Mouse (Mus musculus): Measurements from ENCODE around the gene Lrrc7. TPM values are rescaled to one million over a fixed set of nuclear protein-coding genes. Genes with fewer than 3 reads are reported as not detected.
A peak's percentile ranks its signal among the peaks of the same experiment; 100 is the strongest.

The Lrrc7 gene
- polyA plus RNA-seq, 1 experiment from 2014 or later, result 9.9 TPM

DNA sequence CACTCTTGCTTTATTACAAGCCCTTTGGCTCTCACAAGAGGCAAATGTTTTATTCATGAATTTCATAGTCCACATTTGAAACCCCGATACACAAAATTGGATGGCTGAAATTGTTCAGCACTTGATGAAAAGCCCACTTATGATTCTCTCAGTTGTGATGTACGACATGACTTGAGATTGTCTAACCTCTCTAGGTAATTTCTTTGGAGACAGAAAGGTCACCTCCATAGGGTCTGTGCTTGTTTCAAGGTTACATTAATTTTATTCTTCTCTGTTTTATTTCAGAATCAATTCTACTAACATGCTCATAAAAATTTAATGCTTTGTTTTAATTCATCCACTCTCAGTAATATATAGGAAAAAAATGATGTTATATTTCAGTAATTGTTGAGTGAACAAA lies 351.4 kb downstream of the Lrrc7 start:
- WGBS, result 54% methylated on average over 2 of the region's 2 CpGs

DNA sequence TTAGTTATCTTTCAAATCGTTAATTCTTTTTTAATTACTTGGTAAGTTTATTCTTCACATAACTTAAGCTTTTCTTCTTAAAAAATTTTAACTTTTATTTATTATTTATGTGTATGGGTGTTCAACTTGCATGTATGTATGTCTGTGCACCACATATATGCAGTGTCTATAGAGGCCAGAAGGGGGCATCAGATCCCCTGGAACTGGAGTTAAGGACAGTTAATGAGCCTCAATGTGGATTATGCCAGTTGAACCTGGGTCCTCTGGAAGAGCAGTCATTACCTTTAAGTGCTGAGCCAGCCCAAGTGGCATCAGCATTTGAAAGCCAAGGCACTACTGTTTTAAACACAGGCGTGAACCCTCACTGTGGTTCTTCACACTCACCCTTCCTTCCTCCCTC lies 352.0 kb downstream of the Lrrc7 start:
- peak; percentile 32; the same call in 1 of the 2 replicates for ATAC-seq (ENCODE audit: low read depth)
- no peak overlapping the region for H3K4me3 ChIP-seq
- H3K36me3 ChIP-seq, result no peaks in the 10 kb centered on the region
- H3K4me1 ChIP-seq (replicated peaks), result no peaks in the 10 kb centered on the region
- no peaks in the 10 kb centered on the region for H3K9me3 ChIP-seq
- H3K27ac ChIP-seq (replicated peaks), result no peak overlapping the region
- H3K4me2 ChIP-seq, result no peak overlapping the region
- H3K9ac ChIP-seq, result no peak overlapping the region
- no peaks in the 10 kb centered on the region for H3K27me3 ChIP-seq
- 4% methylated on average over 2 of the region's 2 CpGs for WGBS

More for the DNA sequence above, 351.4 kb downstream of the Lrrc7 start:
- Histone ChIP-seq H3K27ac (replicated peaks) (no peak overlapping the region), H3K9me3 (no peaks in the 10 kb centered on the region), H3K4me1 (replicated peaks) (no peaks in the 10 kb centered on the region), H3K27me3 (no peaks in the 10 kb centered on the region), H3K9ac (no peak overlapping the region), H3K36me3 (no peaks in the 10 kb centered on the region), H3K4me3 (no peak overlapping the region), H3K4me2 (no peak overlapping the region)
- no peak for ATAC-seq (ENCODE audit: low read depth)

DNA sequence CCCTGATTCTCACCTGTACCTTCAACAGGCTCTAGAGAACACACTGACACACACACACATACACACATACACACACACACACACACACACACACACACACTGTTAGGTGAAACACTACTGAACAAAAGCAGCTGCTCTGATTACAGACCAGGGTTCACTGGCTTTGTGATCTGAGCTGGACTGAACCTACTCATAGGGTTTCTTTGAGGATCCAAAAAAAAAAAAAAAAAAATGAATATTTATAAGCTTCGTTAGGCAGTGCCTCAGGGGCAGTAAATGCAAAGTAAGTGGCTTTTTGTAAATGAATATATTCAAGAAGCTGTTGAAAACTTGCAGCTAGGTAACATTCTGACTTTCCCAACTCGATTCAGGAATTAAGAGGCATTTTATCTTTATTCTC lies 354.2 kb downstream of the Lrrc7 start:
- Histone ChIP-seq H3K4me3 (no peak overlapping the region), H3K27ac (replicated peaks) (no peak overlapping the region), H3K4me1 (replicated peaks) (no peaks in the 10 kb centered on the region), H3K9me3 (no peaks in the 10 kb centered on the region), H3K27me3 (no peaks in the 10 kb centered on the region), H3K9ac (no peak overlapping the region), H3K4me2 (no peak overlapping the region), H3K36me3 (no peaks in the 10 kb centered on the region)
- 54% methylated on average over 2 of the region's 2 CpGs for WGBS
- ATAC-seq (ENCODE audit: low read depth), result no peak

DNA sequence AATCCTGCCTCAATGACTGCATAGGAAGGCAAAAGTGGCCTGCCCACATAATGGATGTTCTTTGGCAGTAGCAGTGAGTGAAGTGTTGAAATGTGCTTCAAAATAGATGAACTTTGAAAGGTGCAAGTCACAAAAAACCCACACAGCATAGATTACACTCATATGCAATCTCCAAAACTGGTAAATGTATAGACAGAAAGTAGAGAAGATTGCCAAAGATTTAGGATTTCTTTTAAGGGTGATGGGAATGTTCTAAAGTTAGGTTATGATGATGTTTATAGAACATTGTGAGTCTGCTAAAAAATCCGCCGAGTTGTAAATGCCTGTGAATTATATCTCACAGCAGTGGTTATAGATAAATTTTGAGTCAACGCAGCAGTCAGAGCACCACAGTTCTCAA lies 359.2 kb downstream of the Lrrc7 start:
- no peak for ATAC-seq (ENCODE audit: low read depth)
- H3K9ac ChIP-seq, result no peak overlapping the region
- no peaks in the 10 kb centered on the region for H3K27me3 ChIP-seq
- H3K9me3 ChIP-seq, result no peaks in the 10 kb centered on the region
- 94% methylated on average over 3 of the region's 3 CpGs for WGBS
- H3K4me2 ChIP-seq, result no peak overlapping the region
- H3K4me3 ChIP-seq, result no peak overlapping the region
- no peaks in the 10 kb centered on the region for H3K4me1 ChIP-seq (replicated peaks)
- no peak overlapping the region for H3K27ac ChIP-seq (replicated peaks)
- H3K36me3 ChIP-seq, result no peaks in the 10 kb centered on the region

DNA sequence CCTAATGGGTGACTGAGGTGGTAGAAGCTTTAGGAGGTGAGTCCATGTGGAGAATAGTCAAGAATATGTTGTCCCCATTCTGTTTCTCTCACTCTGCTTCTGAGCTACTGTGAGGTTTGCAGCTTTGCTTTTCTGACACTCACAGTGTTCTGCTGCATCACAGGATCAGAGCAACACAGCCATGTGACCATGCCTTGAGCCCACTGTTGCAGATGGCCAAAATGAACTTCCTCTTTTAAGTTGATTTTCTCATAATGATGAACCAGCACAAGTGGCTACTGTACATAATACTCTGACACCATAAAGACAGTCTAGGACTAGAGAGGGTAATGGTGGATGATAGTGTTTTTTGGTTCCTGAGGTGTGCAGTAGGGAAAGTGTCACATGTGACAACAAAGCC lies 366.6 kb downstream of the Lrrc7 start:
- Histone ChIP-seq H3K36me3 (no peaks in the 10 kb centered on the region), H3K27me3 (no peaks in the 10 kb centered on the region), H3K4me3 (no peak overlapping the region), H3K27ac (replicated peaks) (no peak overlapping the region), H3K4me1 (replicated peaks) (no peaks in the 10 kb centered on the region), H3K9me3 (no peaks in the 10 kb centered on the region), H3K4me2 (no peak overlapping the region), H3K9ac (no peak overlapping the region)
- ATAC-seq (ENCODE audit: low read depth), result no peak

DNA sequence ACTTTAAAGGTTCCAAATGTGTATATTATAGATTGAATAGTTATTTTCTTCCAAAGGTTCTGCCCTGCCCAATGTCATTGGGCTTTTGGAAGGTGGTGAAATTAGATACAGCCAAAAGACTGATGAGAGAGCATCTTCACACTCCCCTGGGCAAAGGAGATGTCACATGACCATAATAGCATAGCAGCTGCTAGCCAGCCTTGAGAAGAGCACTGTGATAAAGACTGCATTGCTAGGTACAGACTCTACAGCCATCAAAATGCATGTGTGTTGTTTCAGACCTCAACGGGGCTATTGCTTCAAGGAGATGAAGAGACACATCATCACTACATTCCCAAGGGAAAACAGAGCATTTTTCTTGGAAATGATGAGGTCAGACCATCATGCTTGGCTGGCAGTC lies 368.8 kb downstream of the Lrrc7 start:
- WGBS, result 76% methylated on average over 1 of the region's 1 CpGs
- ATAC-seq (ENCODE audit: low read depth), result no peak

DNA sequence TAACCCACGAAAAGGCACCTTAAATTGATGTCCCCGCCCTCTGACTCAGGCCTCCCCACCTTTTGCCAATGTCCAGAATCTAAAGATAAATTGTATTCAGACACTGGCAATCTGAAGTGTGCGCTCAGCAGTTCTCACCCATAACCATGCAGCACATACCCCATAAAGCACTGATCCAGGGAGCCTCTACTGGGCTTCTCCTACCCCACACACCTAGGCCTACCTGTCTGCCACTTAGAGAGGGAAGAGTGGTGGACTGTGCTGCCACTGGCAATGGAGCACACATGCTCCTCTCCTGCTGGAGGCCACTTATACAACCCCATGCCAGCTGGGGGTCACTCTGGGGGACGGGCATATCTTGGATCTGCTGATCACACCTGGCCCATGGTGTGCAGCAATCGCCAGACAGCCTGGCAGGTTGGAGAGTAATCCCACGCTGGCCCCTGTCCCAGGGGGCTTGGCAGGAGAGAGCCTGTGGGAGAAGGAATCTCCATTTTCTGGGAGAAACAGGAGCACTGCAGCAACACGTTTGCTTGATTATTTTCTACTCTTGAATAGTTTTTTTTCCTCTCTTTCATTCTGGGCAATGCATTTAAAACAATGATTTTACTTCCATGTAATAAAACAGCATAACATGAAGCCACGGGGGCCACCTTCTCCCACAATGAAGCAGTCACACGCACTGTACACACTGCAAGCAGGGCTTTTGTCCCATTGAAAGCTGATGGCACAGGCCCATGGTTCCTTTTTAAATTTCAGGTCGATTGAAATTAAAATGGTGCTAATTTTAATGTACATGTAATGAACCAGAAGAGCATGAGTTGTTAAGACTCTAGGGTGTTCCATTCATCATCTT lies 386.9 kb downstream of the Lrrc7 start:
- H3K9ac ChIP-seq, result no peak overlapping the region
- no peak overlapping the region for H3K4me3 ChIP-seq
- H3K36me3 ChIP-seq, result 0 out of 2 replicates have a peak, but pooled peaks cover 4% of the 10 kb centered on the region
- H3K27ac ChIP-seq (replicated peaks), result no peak overlapping the region
- no peak overlapping the region for H3K4me2 ChIP-seq
- H3K27me3 ChIP-seq, result no peaks in the 10 kb centered on the region
- no peaks in the 10 kb centered on the region for H3K4me1 ChIP-seq (replicated peaks)
- no peak; the same call in 1 of the 2 replicates for ATAC-seq (ENCODE audit: low read depth)
- WGBS, result 66% methylated on average over 10 of the region's 10 CpGs
- no peaks in the 10 kb centered on the region for H3K9me3 ChIP-seq

More for the DNA sequence above, 368.8 kb downstream of the Lrrc7 start:
- H3K27me3 ChIP-seq, result no peaks in the 10 kb centered on the region
- no peaks in the 10 kb centered on the region for H3K4me1 ChIP-seq (replicated peaks)
- no peak overlapping the region for H3K4me3 ChIP-seq
- no peak overlapping the region for H3K4me2 ChIP-seq
- no peak overlapping the region for H3K9ac ChIP-seq
- H3K27ac ChIP-seq (replicated peaks), result no peak overlapping the region
- H3K36me3 ChIP-seq, result no peaks in the 10 kb centered on the region
- no peaks in the 10 kb centered on the region for H3K9me3 ChIP-seq

DNA sequence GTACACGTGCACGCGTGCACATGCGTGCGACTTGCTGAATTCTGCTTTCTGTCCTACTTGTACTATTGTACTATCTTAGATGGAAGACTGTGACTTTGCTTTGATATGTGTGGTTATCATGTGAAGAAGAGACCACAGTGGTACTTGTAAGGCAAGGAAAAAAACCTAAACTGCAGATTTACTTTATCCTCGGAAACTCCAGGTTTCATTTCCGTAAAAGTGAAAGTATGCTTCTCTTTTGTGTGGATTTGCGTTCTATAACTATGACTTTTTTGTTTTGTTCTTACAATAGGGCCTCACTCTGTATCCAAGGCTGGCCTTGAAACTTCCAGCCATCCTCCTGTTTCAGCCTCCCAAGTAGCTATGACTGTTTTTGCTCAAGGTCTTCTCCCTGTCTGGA lies 392.8 kb downstream of the Lrrc7 start:
- Histone ChIP-seq H3K9me3 (no peaks in the 10 kb centered on the region), H3K27me3 (no peaks in the 10 kb centered on the region), H3K4me2 (no peak overlapping the region), H3K4me1 (replicated peaks) (0 out of 2 replicates have a peak, but pooled peaks cover 5% of the 10 kb centered on the region), H3K9ac (no peak overlapping the region), H3K36me3 (no peaks in the 10 kb centered on the region), H3K4me3 (no peak overlapping the region), H3K27ac (replicated peaks) (no peak overlapping the region)
- 93% methylated on average over 8 of the region's 8 CpGs for WGBS
- no peak for ATAC-seq (ENCODE audit: low read depth)

DNA sequence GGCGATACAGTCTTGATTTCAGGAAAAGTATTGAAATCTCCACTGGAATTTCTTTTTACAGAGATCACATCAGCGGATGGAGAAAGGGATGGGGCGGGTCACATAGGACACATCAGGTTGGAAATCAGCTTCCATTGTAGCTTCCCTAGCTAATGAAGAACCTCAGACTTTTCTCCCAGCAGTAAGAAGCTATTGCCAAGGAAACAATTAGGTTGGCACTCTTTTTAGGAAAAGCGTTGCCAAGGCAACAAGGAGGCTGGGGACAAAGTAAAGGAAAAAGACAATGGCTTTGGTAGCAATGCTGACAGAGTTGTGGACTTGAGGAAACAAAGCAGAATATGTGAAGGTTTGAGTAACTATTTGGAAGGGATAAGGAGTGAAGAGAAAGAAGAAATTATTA lies 393.6 kb downstream of the Lrrc7 start:
- Histone ChIP-seq H3K9ac (no peak overlapping the region), H3K27ac (replicated peaks) (no peak overlapping the region), H3K36me3 (no peaks in the 10 kb centered on the region), H3K4me2 (no peak overlapping the region), H3K4me3 (no peak overlapping the region), H3K4me1 (replicated peaks) (0 out of 2 replicates have a peak, but pooled peaks cover 5% of the 10 kb centered on the region), H3K9me3 (no peaks in the 10 kb centered on the region), H3K27me3 (no peaks in the 10 kb centered on the region)
- 60% methylated on average over 4 of the region's 4 CpGs for WGBS
- no peak for ATAC-seq (ENCODE audit: low read depth)

DNA sequence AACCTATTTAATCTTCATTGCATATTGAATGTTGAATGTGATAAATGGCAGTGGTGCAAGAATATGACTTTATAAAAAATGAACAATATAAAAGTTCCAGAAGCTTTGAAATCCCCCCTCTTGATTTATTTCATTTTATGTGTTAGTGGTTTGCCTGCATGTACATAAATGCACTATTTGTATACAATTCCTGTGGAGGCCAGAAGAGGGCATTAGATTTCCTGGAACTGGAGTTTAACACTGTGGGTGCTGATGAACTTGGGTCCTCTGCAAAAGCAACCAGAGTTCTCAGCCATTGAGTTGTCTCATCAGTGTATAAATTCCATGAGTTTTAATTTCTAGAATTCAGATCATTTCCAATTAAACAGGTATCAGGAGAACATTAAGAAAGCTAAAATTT lies 397.0 kb downstream of the Lrrc7 start:
- no peaks in the 10 kb centered on the region for H3K9me3 ChIP-seq
- H3K27me3 ChIP-seq, result no peaks in the 10 kb centered on the region
- no peak for ATAC-seq (ENCODE audit: low read depth)
- H3K4me1 ChIP-seq (replicated peaks), result peaks cover 11% of the 10 kb centered on the region; the same call in 1 of the 2 replicates
- peak overlapping the region; percentile 56 for H3K27ac ChIP-seq (replicated peaks)
- peaks cover 17% of the 10 kb centered on the region for H3K36me3 ChIP-seq
- no peak overlapping the region for H3K4me2 ChIP-seq
- no peak overlapping the region for H3K9ac ChIP-seq
- no peak overlapping the region for H3K4me3 ChIP-seq

DNA sequence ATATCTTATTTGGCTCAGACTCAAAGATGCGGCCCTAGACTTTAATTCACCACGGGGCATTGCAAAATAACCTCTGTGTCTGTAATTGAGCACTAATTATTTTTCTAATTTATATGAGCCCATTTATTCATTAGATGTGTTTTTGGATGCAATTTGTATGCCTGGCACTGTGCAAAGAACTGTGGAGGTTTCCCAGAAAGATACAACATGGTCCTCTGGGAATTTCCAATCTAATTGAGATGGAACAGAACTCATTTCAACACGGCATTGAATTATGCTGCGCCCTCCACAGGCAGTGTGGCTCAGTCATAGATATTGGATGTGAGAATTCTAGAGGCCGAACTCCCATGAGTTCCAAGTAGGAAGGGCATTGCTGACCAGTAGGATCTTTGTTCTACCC lies 397.6 kb downstream of the Lrrc7 start:
- no peak overlapping the region for H3K4me3 ChIP-seq
- no peaks in the 10 kb centered on the region for H3K9me3 ChIP-seq
- peaks cover 12% of the 10 kb centered on the region; the same call in 1 of the 2 replicates for H3K4me1 ChIP-seq (replicated peaks)
- peaks cover 17% of the 10 kb centered on the region for H3K36me3 ChIP-seq
- 58% methylated on average over 5 of the region's 5 CpGs for WGBS
- H3K27ac ChIP-seq (replicated peaks), result peak overlapping the region; percentile 56
- peak; percentile 82 for ATAC-seq (ENCODE audit: low read depth)
- no peak overlapping the region for H3K4me2 ChIP-seq
- H3K9ac ChIP-seq, result no peak overlapping the region
- no peaks in the 10 kb centered on the region for H3K27me3 ChIP-seq

DNA sequence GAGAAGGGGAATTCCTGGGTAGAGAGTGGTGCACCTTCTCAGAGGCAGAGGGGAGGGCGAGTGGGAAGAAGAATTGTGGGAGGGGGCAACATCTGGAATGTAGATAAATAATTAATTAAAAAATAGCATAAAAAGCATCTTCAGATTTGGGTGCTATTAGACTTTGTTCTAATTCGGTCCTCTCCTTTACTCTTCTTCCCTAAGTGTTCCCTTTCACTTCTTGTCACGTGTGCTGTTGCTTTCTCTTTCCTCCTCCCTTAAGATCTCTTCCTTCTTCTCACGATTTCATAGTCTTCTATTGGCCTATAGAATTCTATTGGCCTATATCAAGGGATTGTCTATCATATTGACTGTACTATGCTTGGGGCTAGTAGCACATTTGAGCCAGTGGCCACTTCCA lies 398.9 kb downstream of the Lrrc7 start:
- Histone ChIP-seq H3K36me3 (peaks cover 17% of the 10 kb centered on the region), H3K4me1 (replicated peaks) (peaks cover 12% of the 10 kb centered on the region; the same call in 1 of the 2 replicates), H3K27me3 (no peaks in the 10 kb centered on the region), H3K9me3 (no peaks in the 10 kb centered on the region), H3K27ac (replicated peaks) (no peak overlapping the region), H3K4me2 (no peak overlapping the region), H3K4me3 (no peak overlapping the region), H3K9ac (no peak overlapping the region)
- 81% methylated on average over 4 of the region's 4 CpGs for WGBS
- no peak for ATAC-seq (ENCODE audit: low read depth)
